Mouse (Mus musculus) C2C12 (cell line): ENCODE data around the gene Olfr146.

ENCODE experiments used
- CTCF ChIP-seq: IDR thresholded peaks from one replicate; pipeline ENCODE4 v1.5.1; 2011; ENCODE audit not compliant: control insufficient read depth, insufficient read depth, insufficient read length
- FOSL1 ChIP-seq: IDR thresholded peaks from one replicate; pipeline ENCODE4 v1.8.0; 2011; ENCODE audit warnings: mild to moderate bottlenecking, low read length; ENCODE audit not compliant: poor library complexity, insufficient read depth, severe bottlenecking
- MYOG ChIP-seq: IDR thresholded peaks from one replicate; pipeline ENCODE4 v1.6.1; 2011; ENCODE audit not compliant: control insufficient read depth, insufficient read length; ENCODE audit errors: extremely low read depth
- USF1 ChIP-seq: IDR thresholded peaks from one replicate; pipeline ENCODE4 v1.6.1; 2011; ENCODE audit warnings: low read depth, mild to moderate bottlenecking, control low read depth, moderate library complexity

- TF ChIP-seq CTCF (no peak), USF1 (no peak), MYOG (no peak), FOSL1 (no peak)
These were observed 35.0 kb downstream of the Olfr146 start, which contains the start of gene Olfr934 for GRCm38 (mm10) chr9:38988215-38988614.
